Comparison of ENCODE assay signal across 20 mouse cellular contexts in the genomic region with DNA sequence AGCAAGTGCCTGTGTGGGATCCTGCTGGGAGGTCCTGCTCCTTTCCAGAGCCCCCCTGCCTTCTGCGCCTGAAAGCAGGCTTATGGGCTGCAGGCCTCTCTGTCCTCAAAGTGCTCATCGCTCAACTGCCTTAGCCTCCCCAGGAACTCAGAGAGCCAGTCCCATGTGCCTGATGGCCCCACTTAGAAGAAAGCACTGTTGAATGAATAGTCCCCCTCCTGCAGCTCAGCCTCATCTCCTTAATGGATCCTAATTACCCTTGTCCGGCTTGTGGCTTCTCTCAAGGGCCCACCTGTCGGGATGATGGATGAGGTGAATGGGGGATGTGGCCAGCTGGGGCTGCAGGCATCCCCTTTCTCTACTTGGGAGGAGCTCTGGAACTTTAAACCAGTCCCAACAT.
DNase-seq lines count a peak whose midpoint lies in the region; ATAC-seq and TF ChIP-seq lines count a peak whose summit lies in the region.
"Had no signal": no experiment of that assay in that cellular context is flagged by ENCODE, and none has a peak within 500 bp of the region (broad histone marks: within the 10 kb centered on the region; RNA-seq: fewer than 3 reads in every experiment).

No protein-coding gene starts in this region.

- H3K27ac ChIP-seq in kidney, postnatal 0 days, result no peak overlapping the region
- no peak overlapping the region for H3K27ac ChIP-seq in limb, embryonic 11.5 days (replicated peaks; ENCODE audit: low read depth, low read length)
- H3K27ac ChIP-seq: forebrain, embryonic 15.5 days; hindbrain, embryonic 15.5 days; lung, embryonic 15.5 days; macrophage; midbrain, embryonic 12.5 days had no signal

- 4% methylated on average over 4 of the region's 4 CpGs for WGBS in kidney, postnatal 0 days
- WGBS in limb, embryonic 11.5 days, result 1% methylated on average over 4 of the region's 4 CpGs

- H3K9ac ChIP-seq in kidney, postnatal 0 days (ENCODE audit: low read depth, low read length), result no peak overlapping the region
- H3K9ac ChIP-seq in limb, embryonic 11.5 days (ENCODE audit: low read length), result no peak overlapping the region
- H3K9ac ChIP-seq: forebrain, embryonic 15.5 days; hindbrain, embryonic 15.5 days; lung, embryonic 15.5 days; midbrain, embryonic 12.5 days had no signal

- peak; percentile 25 for DNase-seq in kidney, postnatal 0 days (ENCODE audit: low spot score)
- no peak for DNase-seq in kidney, adult 11 months
- DNase-seq in embryo, embryonic 11 days, result peak; percentile 67
- peak; percentile 26 for DNase-seq in limb, embryonic 11.5 days (ENCODE audit: low spot score)
- DNase-seq in layer of hippocampus, postnatal 36 days, result no peak
- DNase-seq in adrenal gland, postnatal 25 days, result no peak
- no peak for DNase-seq in liver
- DNase-seq: adrenal gland, postnatal 10 days; cerebellum, adult 8-10 months; kidney, adult 18-20 months; kidney, postnatal 36 days; layer of hippocampus, adult 9-11 months; spleen, adult 18-20 months; thymus, adult 18-20 months had no signal

- ATAC-seq in kidney, postnatal 0 days (replicated peaks; ENCODE audit: low FRiP score, low read depth), result no peak
- no peak for ATAC-seq in limb, embryonic 11.5 days (ENCODE audit: insufficient number of reproducible peaks, low FRiP score, low TSS enrichment, low read depth)
- ATAC-seq: forebrain, embryonic 15.5 days had no signal

- no peaks in the 10 kb centered on the region for H3K9me3 ChIP-seq in kidney, postnatal 0 days (replicated peaks; ENCODE audit: low read length)
- H3K9me3 ChIP-seq in limb, embryonic 11.5 days (ENCODE audit: control insufficient read depth, low read length), result no peaks in the 10 kb centered on the region
- H3K9me3 ChIP-seq: forebrain, embryonic 15.5 days; hindbrain, embryonic 15.5 days; lung, embryonic 15.5 days; midbrain, embryonic 12.5 days had no signal

- H3K4me1 ChIP-seq in kidney, postnatal 0 days (replicated peaks; ENCODE audit: insufficient read depth, low read length), result no peaks in the 10 kb centered on the region
- no peaks in the 10 kb centered on the region for H3K4me1 ChIP-seq in limb, embryonic 11.5 days (ENCODE audit: control insufficient read depth, insufficient read depth, low read length)
- H3K4me1 ChIP-seq: forebrain, embryonic 15.5 days; lung, embryonic 15.5 days had no signal

- no peak for TF ChIP-seq CTCF in kidney, postnatal 0 days (IDR thresholded peaks at IDR 0.05; ENCODE audit: low read depth)

- H3K27me3 ChIP-seq in kidney, postnatal 0 days (ENCODE audit: insufficient read depth, low read length), result no peaks in the 10 kb centered on the region
- no peaks in the 10 kb centered on the region for H3K27me3 ChIP-seq in limb, embryonic 11.5 days (ENCODE audit: control insufficient read depth, insufficient read depth, low read length)
- H3K27me3 ChIP-seq: forebrain, embryonic 15.5 days; hindbrain, embryonic 15.5 days; lung, embryonic 15.5 days; midbrain, embryonic 12.5 days had no signal

- H3K4me2 ChIP-seq in kidney, postnatal 0 days (ENCODE audit: low read length), result no peak overlapping the region
- no peak overlapping the region for H3K4me2 ChIP-seq in limb, embryonic 11.5 days (ENCODE audit: low read depth, severe bottlenecking)
- H3K4me2 ChIP-seq: forebrain, embryonic 15.5 days; hindbrain, embryonic 15.5 days; lung, embryonic 15.5 days; midbrain, embryonic 12.5 days had no signal

- H3K36me3 ChIP-seq in kidney, postnatal 0 days (ENCODE audit: insufficient read depth, low read length), result no peaks in the 10 kb centered on the region
- H3K36me3 ChIP-seq in limb, embryonic 11.5 days (ENCODE audit: control insufficient read depth, insufficient read depth, low read length), result no peaks in the 10 kb centered on the region
- H3K36me3 ChIP-seq: forebrain, embryonic 15.5 days; hindbrain, embryonic 15.5 days; lung, embryonic 15.5 days; midbrain, embryonic 12.5 days had no signal

- H3K4me3 ChIP-seq in kidney, postnatal 0 days (replicated peaks; ENCODE audit: low read depth, low read length), result no peak overlapping the region
- no peak overlapping the region for H3K4me3 ChIP-seq in limb, embryonic 11.5 days (ENCODE audit: low read depth, low read length)
- H3K4me3 ChIP-seq: erythroblast, embryonic 14.5 days; forebrain, embryonic 15.5 days; hindbrain, embryonic 15.5 days; lung, embryonic 15.5 days; midbrain, embryonic 12.5 days had no signal

Comparison
In these comparisons a context has a peak if more than half of its experiments do, and no peak if none do; other contexts are left out.
1. DNase-seq: peak in kidney, postnatal 0 days (single experiment), embryo, embryonic 11 days (single experiment) and limb, embryonic 11.5 days (single experiment); none in kidney, adult 11 months (single experiment), layer of hippocampus, postnatal 36 days (0 of 2), adrenal gland, postnatal 25 days (single experiment) and liver (single experiment).